Mouse (Mus musculus): ENCODE results near the gene Pafah1b2.

DNA sequence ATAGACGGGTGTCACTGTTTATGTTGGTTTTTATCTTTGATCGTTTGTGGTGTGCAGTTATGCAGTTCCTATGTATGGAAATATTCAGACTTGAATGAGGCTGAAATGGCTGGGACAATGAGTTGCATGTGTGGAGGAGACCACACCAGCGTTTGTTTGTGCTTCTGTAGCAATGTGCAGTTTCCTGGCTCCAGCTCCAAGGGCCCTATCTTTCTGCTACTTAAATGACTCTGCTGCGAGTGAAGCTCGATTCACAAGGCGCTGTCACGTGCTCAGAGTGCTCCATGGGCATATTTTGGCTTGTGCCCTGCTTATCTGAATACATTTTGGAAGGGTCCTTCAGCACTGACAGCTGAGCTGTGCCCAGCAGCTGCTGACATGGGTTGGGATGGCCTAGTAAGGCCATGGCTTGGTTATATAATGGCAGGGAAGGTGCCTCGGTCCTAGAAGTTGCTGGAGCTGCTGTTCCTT is 2.6 kb upstream of the Pafah1b2 start:
- TF ChIP-seq CTCF (conservative IDR thresholded peaks at IDR 0.05; ENCODE audit: low read length) (no peak), NANOG (IDR thresholded peaks at IDR 0.05; ENCODE audit: borderline replicate concordance, low read length) (no peak)

All from E14TG2a.4 (cell line).